Mouse (Mus musculus) limb, embryonic 10.5 days (tissue): ENCODE measurements around the gene Cyp4f37. TPM values are rescaled to one million over a fixed set of nuclear protein-coding genes. Genes with fewer than 3 reads are reported as not detected.
"Not testable (repeated sequence)": the region's sequence is repeated elsewhere in the genome, so short reads cannot be mapped to it uniquely, and the experiment has no call there.

Experiments used
- DNase-seq: peaks from one replicate; pipeline ENCODE4 v3.0.0-alpha.2; 2017; ENCODE audit warnings: low spot score
- H3K27ac ChIP-seq: fragments of 300-500 bp; sonication (generic); 2 replicates; pipeline ENCODE4 v1.5.1; 2016; ENCODE audit warnings: mild to moderate bottlenecking
- H3K27me3 ChIP-seq: fragments of 300-500 bp; sonication (generic); 2 replicates; pipeline ENCODE4 v1.6.1; 2016; ENCODE audit warnings: low read depth, mild to moderate bottlenecking; ENCODE audit not compliant: poor library complexity, severe bottlenecking
- H3K36me3 ChIP-seq: fragments of 300-500 bp; sonication (generic); 2 replicates; pipeline ENCODE4 v1.6.1; 2016; ENCODE audit warnings: mild to moderate bottlenecking, moderate library complexity
- H3K4me1 ChIP-seq: fragments of 300-500 bp; sonication (generic); 2 replicates; pipeline ENCODE4 v1.6.1; 2016
- H3K4me3 ChIP-seq: fragments of 300-500 bp; sonication (generic); 2 replicates; pipeline ENCODE4 v1.5.1; 2016; ENCODE audit warnings: mild to moderate bottlenecking, moderate library complexity
- H3K9me3 ChIP-seq: fragments of 300-500 bp; sonication (generic); replicated peaks from 2 replicates; pipeline ENCODE4 v1.6.1; 2016; ENCODE audit warnings: mild to moderate bottlenecking
- WGBS: fragments of 180-500 bp; shearing (Covaris S2); methylation state at CpG from one replicate; pipeline ENCODE4 v1.1.7; 2016; 5-methylcytosine and 5-hydroxymethylcytosine counted together
- polyA plus RNA-seq: library from polyadenylated mRNA; unstranded; fragments of >200 nt; fragmentation: Nextera tagmentation; extraction: Ambion mirVana; gene quantifications from 2 replicates; pipeline ENCODE4 v1.2.1, GENCODE M21; 2016

Gene Cyp4f37
- polyA plus RNA-seq, result not detected in 2 replicates

DNA sequence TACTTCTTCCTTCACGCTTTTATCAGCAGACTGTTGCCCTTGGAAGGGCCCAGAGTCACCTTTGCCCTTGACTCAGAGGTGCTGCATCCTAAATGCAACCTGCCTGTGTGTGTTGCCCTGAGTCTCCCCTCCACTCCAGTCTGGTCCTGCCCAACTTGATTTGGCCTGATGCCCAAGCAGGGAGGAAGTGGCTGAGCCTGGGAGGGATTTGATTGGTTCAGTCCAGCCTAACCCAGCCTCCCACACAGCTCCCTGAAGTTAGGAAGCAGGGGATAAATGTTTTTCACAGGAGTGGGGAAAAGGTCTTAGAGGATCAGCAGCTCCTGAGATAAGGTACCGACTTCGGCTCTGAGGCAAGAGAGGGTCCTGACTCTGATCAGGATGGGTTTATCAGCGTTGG is at the start of gene Cyp4f37:
Gene Cyp4f37, plus strand, starts transcription at position 292 of the 400 bp plus-strand sequence.
- DNase-seq, H3K9me3 ChIP-seq, H3K36me3 ChIP-seq, H3K4me1 ChIP-seq, H3K27me3 ChIP-seq, H3K27ac ChIP-seq, H3K4me3 ChIP-seq: not testable (repeated sequence)
- WGBS, result 78% methylated on average over 4 of the region's 4 CpGs

DNA sequence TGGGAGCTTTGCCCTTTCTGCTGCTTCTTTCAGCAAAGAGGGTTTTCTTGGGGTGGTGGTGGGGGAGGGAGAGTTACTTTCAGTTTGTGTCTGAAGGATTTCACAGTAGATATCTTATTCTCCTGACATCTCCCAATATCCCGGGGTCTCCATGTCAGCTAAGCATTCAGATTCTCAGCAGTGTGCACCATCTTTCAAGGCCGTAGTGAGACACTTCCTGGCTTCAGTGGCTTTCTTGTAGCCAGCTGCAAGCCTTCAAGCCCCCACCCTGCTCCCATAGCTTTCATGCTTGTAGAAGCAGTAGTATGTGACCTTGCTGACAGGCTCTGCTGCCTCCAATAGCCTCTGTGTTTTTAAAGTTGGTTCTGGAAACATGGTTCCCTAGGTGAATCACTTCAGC is 47.8 kb upstream of the Cyp4f37 start:
- WGBS, result 72% methylated on average over 2 of the region's 2 CpGs
- not testable (repeated sequence) for DNase-seq, H3K27ac ChIP-seq, H3K4me3 ChIP-seq, H3K9me3 ChIP-seq, H3K4me1 ChIP-seq, H3K36me3 ChIP-seq, H3K27me3 ChIP-seq

DNA sequence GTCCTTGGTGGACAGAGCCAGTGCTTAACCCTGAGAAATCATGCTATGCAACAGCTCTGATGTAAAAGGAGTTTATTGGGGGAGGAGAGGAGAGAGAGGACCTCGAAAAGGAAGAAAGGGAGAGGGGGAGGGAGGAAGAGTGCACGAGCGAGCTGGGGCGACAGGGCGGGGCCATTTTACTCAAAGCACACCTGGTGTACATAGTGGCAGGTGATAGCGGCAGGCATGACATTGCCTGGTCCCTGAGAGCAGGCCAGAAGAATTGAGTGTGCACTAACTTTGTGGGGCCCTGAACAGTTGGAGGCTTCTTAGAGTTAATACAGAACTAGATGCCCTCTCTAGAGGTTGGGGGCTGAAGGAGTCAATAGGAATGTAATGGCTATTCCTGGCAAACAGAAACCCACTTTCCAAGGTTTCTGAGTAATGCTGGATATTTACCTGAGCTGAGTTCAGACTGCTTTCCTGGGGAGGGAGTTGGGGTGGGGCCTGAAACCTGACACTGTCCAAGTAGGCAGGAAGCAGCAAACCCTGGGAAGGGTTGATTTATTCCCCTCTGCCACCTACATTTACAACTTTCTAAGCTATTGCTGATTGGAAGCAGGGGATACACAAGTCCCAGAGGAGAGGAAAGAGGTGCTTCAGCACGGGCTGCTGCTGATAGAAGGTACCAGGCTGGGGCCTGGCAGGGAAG is 43.5 kb upstream of the Cyp4f37 start:
- Histone ChIP-seq H3K27me3 (no peaks in the 10 kb centered on the region), H3K4me1 (peaks cover 11% of the 10 kb centered on the region), H3K36me3 (no peaks in the 10 kb centered on the region), H3K9me3 (no peaks in the 10 kb centered on the region), H3K4me3 (no peak overlapping the region), H3K27ac (no peak overlapping the region)
- 57% methylated on average over 7 of the region's 7 CpGs for WGBS
- DNase-seq, result no peak

DNA sequence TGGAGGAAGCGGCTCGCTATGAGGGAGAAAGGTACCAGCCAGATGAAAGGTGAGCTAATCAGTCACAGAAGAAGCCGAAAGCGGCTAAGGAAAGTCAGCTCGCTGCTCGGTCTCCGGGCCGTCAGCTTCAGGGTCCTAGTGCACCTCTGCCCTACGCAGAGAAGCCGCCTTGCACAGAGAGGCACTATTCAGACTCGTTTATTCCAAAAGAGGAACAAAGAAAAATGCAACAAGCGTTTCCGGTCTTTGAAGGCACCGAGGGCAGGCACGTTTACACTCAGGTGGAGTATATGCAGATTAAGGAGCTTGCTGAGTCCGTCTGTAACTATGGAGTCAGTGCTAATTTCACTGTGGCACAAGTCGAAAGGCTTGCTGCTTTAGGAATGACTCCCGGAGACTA is 24.6 kb upstream of the Cyp4f37 start:
- Histone ChIP-seq H3K4me3 (no peak overlapping the region), H3K4me1 (no peaks in the 10 kb centered on the region), H3K27ac (no peak overlapping the region), H3K27me3 (no peaks in the 10 kb centered on the region), H3K9me3 (no peaks in the 10 kb centered on the region), H3K36me3 (no peaks in the 10 kb centered on the region)
- DNase-seq, result no peak
- 89% methylated on average over 18 of the region's 18 CpGs for WGBS

- no peak for DNase-seq
- Histone ChIP-seq H3K9me3 (no peaks in the 10 kb centered on the region), H3K27me3 (no peaks in the 10 kb centered on the region), H3K36me3 (no peaks in the 10 kb centered on the region), H3K4me3 (no peak overlapping the region), H3K27ac (no peak overlapping the region), H3K4me1 (no peaks in the 10 kb centered on the region)
- 82% methylated on average over 1 of the region's 1 CpGs for WGBS
These were observed 13.1 kb upstream of the Cyp4f37 start for GRCm38 (mm10) chr17:32608055-32608454.

- not testable (repeated sequence) for H3K27ac ChIP-seq, H3K27me3 ChIP-seq, H3K4me3 ChIP-seq, H3K4me1 ChIP-seq, H3K36me3 ChIP-seq, H3K9me3 ChIP-seq, DNase-seq
- 82% methylated on average over 3 of the region's 3 CpGs for WGBS
These were observed 10.9 kb upstream of the Cyp4f37 start for GRCm38 (mm10) chr17:32610231-32610630.

DNA sequence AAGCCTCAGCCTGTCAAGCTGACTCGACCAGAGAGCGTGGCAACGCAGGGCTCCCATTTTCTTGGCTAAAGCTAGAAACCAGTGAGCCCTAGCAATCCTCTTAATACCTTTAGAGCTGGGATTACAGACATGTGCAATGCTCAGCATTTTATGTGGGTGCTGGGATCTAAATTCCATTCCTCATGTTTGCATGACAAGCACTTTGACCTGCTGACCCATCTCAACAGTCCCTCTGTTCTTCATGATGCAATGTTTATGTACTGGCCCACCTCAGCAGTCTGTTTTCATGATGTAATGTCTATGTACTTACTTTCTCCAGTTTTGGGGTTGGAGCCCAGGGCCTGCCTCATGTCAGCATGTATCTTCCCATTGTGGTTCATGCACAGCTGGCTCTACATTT is 10.2 kb upstream of the Cyp4f37 start:
- 84% methylated on average over 3 of the region's 3 CpGs for WGBS
- no peak overlapping the region for H3K27ac ChIP-seq

DNA sequence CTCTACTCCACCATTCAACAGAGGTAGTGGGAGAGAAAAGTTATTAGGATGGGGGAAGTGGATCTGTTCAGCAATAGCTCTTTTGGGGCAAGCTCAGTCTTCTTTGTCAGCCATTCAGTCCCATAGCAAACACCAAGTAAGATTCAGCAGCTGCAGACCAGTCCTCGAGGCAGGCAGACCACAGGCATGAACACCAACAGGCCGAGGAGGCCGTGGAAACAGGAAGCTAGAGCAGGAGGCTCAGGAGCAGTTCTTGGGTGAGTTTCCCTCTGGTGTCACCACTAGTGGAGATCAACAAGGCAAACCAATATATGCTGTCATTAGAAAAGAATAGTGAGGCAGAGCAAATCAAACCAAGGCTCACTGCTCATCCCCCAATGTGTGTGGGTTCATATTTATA is 8.7 kb upstream of the Cyp4f37 start:
- Histone ChIP-seq H3K36me3 (no peaks in the 10 kb centered on the region), H3K27ac (no peak overlapping the region), H3K27me3 (no peaks in the 10 kb centered on the region), H3K9me3 (no peaks in the 10 kb centered on the region), H3K4me3 (no peak overlapping the region), H3K4me1 (no peaks in the 10 kb centered on the region)
- no peak for DNase-seq
- WGBS, result 81% methylated on average over 3 of the region's 3 CpGs

More for the DNA sequence above, 10.2 kb upstream of the Cyp4f37 start:
- Histone ChIP-seq H3K4me1 (no peaks in the 10 kb centered on the region), H3K4me3 (no peak overlapping the region), H3K9me3 (no peaks in the 10 kb centered on the region), H3K36me3 (no peaks in the 10 kb centered on the region), H3K27me3 (no peaks in the 10 kb centered on the region)
- DNase-seq, result no peak

- H3K27me3 ChIP-seq, result no peaks in the 10 kb centered on the region
- no peaks in the 10 kb centered on the region for H3K36me3 ChIP-seq
- 78% methylated on average over 1 of the region's 1 CpGs for WGBS
- H3K4me1 ChIP-seq, result no peaks in the 10 kb centered on the region
- H3K9me3 ChIP-seq, result no peaks in the 10 kb centered on the region
- H3K27ac ChIP-seq, result no peak overlapping the region
- no peak for DNase-seq
- no peak overlapping the region for H3K4me3 ChIP-seq
These were observed 3.9 kb upstream of the Cyp4f37 start for GRCm38 (mm10) chr17:32617252-32617651.

GRCm38 (mm10) chr17:32629726-32630125 is 8.6 kb downstream of the Cyp4f37 start:
- WGBS, result 90% methylated on average over 7 of the region's 7 CpGs
- not testable (repeated sequence) for H3K4me3 ChIP-seq, H3K27me3 ChIP-seq, H3K36me3 ChIP-seq, DNase-seq, H3K27ac ChIP-seq, H3K9me3 ChIP-seq, H3K4me1 ChIP-seq

GRCm38 (mm10) chr17:32631936-32632335 is 10.8 kb downstream of the Cyp4f37 start:
- Histone ChIP-seq H3K36me3 (no peaks in the 10 kb centered on the region), H3K27me3 (no peaks in the 10 kb centered on the region), H3K4me1 (peaks cover 4% of the 10 kb centered on the region; the same call in 1 of the 2 replicates), H3K4me3 (no peak overlapping the region), H3K9me3 (no peaks in the 10 kb centered on the region), H3K27ac (no peak overlapping the region)
- 81% methylated on average over 3 of the region's 3 CpGs for WGBS
- DNase-seq, result no peak

DNA sequence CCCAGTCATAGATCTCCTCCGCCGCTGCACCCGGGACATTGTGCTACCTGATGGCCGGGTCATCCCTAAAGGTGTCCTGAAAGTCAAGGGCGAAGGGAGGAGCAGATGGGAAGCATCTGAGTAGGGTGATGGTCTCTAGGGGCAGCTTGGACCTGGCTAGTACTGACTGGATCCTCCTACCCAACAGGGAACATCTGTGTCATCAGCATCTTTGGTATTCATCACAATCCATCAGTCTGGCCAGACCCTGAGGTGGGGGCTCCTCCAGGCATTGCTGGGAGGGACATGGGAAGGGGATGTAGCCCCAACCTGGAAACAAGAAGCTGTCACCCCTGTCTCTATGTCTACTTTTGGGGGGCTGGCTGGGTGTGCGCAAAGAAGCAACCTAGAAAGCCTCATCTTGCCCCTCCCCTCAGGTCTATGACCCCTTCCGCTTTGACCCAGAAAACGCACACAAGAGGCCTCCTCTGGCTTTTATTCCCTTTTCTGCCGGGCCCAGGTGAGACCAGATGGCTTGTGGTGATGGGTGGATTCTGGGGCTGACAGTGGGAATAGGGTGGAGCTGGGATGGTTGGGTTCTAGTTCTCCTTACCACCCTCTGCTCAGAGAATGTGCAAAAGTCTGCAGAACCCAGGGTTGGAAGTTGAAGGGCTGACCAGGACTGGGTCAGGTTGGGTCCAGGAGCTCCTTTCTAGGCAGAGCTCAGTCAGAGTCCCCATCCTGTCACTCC is 13.3 kb downstream of the Cyp4f37 start:
- not testable (repeated sequence) for H3K9me3 ChIP-seq, H3K27ac ChIP-seq, H3K36me3 ChIP-seq, H3K4me1 ChIP-seq, DNase-seq, H3K27me3 ChIP-seq
- H3K4me3 ChIP-seq, result peak overlapping the region; percentile 45
- 86% methylated on average over 9 of the region's 9 CpGs for WGBS

- 3% methylated on average over 17 of the region's 17 CpGs for WGBS
- Histone ChIP-seq H3K4me3 (peak overlapping the region; percentile 45), H3K27ac (no peak overlapping the region), H3K36me3 (no peaks in the 10 kb centered on the region), H3K4me1 (peaks cover 4% of the 10 kb centered on the region; the same call in 1 of the 2 replicates), H3K9me3 (no peaks in the 10 kb centered on the region), H3K27me3 (no peaks in the 10 kb centered on the region)
- DNase-seq, result peak; percentile 95
These were observed 13.8 kb downstream of the Cyp4f37 start for GRCm38 (mm10) chr17:32634972-32635314.
